Mouse (Mus musculus) ovary, adult 18-20 months (tissue): ENCODE measurements around the gene Gm20388.
"Not testable (repeated sequence)": the region's sequence is repeated elsewhere in the genome, so short reads cannot be mapped to it uniquely, and the experiment has no call there.

Experiments
- DNase-seq: peaks from one replicate; pipeline ENCODE4 v3.0.0; 2022; ENCODE audit warnings: low spot score, mixed read lengths

Gene Gm20388

GRCm38 (mm10) chr8:121578676-121579451 lies 1668.2 kb downstream of the Gm20388 start, which contains the start of gene Fbxo31:
Fbxo31 (minus strand) TSS chr8:121578806.
- peak; percentile 86 for DNase-seq

GRCm38 (mm10) chr8:121580465-121580864 lies 1669.8 kb downstream of the Gm20388 start:
- DNase-seq = no peak

GRCm38 (mm10) chr8:121583653-121584052 lies 1673.0 kb downstream of the Gm20388 start:
- DNase-seq = no peak

- DNase-seq = no peak
These were observed 1674.1 kb downstream of the Gm20388 start for GRCm38 (mm10) chr8:121584730-121585129.

- peak; percentile 99 for DNase-seq
These were observed 1674.7 kb downstream of the Gm20388 start for GRCm38 (mm10) chr8:121585159-121585825.

- DNase-seq = no peak
These were observed 1678.1 kb downstream of the Gm20388 start for GRCm38 (mm10) chr8:121588750-121589149.

GRCm38 (mm10) chr8:121589205-121589726 lies 1678.6 kb downstream of the Gm20388 start:
- no peak for DNase-seq

GRCm38 (mm10) chr8:121590203-121591177 lies 1679.8 kb downstream of the Gm20388 start, which contains the start of gene Map1lc3b:
Map1lc3b (plus strand) TSS chr8:121590361.
- DNase-seq = peak; percentile 91

- no peak for DNase-seq
These were observed 1680.8 kb downstream of the Gm20388 start for GRCm38 (mm10) chr8:121591178-121592066.

GRCm38 (mm10) chr8:121593293-121593692 lies 1682.7 kb downstream of the Gm20388 start:
- DNase-seq = no peak

GRCm38 (mm10) chr8:121593983-121594382 lies 1683.3 kb downstream of the Gm20388 start:
- DNase-seq = no peak

GRCm38 (mm10) chr8:121597492-121597891 lies 1686.9 kb downstream of the Gm20388 start:
- DNase-seq = not testable (repeated sequence)

GRCm38 (mm10) chr8:121598190-121598589 lies 1687.5 kb downstream of the Gm20388 start:
- DNase-seq = no peak

GRCm38 (mm10) chr8:121598892-121599291 lies 1688.3 kb downstream of the Gm20388 start:
- DNase-seq = peak; percentile 46

GRCm38 (mm10) chr8:121599842-121600241 lies 1689.2 kb downstream of the Gm20388 start:
- DNase-seq = no peak

- DNase-seq = no peak
These were observed 1691.8 kb downstream of the Gm20388 start for GRCm38 (mm10) chr8:121602411-121602810.

- peak; percentile 44 for DNase-seq
These were observed 1692.2 kb downstream of the Gm20388 start for GRCm38 (mm10) chr8:121602860-121603259.

- no peak for DNase-seq
These were observed 1693.2 kb downstream of the Gm20388 start for GRCm38 (mm10) chr8:121603801-121604200.

- no peak for DNase-seq
These were observed 1697.0 kb downstream of the Gm20388 start for GRCm38 (mm10) chr8:121607661-121608060.

GRCm38 (mm10) chr8:121609251-121609650 lies 1698.6 kb downstream of the Gm20388 start:
- no peak for DNase-seq

GRCm38 (mm10) chr8:121609916-121610315 lies 1699.3 kb downstream of the Gm20388 start:
- DNase-seq = no peak
